Mouse (Mus musculus) hematopoietic stem cell, adult 5-6 weeks (primary cell): ENCODE results near the gene Caap1. TPM values are rescaled to one million over a fixed set of nuclear protein-coding genes. Genes with fewer than 3 reads are reported as not detected.
A peak's percentile ranks its signal among the peaks of the same experiment; 100 is the strongest.

Experiments used
- ATAC-seq, 2 experiments: fragments of 125-278 bp in 1 of 2; replicated peaks in 1 of 2; 2 replicates each; pipeline ENCODE4 v1.8.0; 2016 to 2017; ENCODE audit warnings: inconsistent platforms in 2 of 2, mild to moderate bottlenecking in 2 of 2, moderate number of reproducible peaks in 2 of 2, low read depth in 1 of 2, moderate TSS enrichment in 1 of 2; ENCODE audit not compliant: low FRiP score in 2 of 2, poor library complexity in 2 of 2, severe bottlenecking in 2 of 2, insufficient read depth in 1 of 2, low TSS enrichment in 1 of 2
- total RNA-seq: library from RNA; stranded (forward); fragments of 172-1452, 232-1000 nt; gene quantifications from 2 replicates; pipeline ENCODE4 v1.2.3, GENCODE M21; 2017

Gene Caap1
- total RNA-seq, 1 experiment from 2014 or later, result 22.0 TPM

DNA sequence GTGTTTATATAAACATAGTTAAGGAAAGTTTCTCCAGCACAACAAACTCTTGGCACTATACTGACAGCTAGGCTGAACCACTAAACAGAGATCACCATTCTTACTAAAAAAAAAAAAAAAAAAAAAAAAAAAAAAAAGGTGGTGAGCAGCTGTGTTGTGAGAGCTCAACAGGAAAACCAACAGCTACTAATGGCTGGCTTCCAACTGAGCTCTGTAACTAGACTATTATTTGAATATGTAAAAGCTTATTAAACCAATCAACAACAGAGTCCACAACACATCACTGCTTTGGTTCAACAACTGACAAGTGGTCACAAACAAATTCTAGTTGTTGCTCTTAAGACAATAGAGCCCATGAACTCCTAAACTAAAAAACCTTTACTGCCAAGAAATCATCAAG lies 23.4 kb downstream of the Caap1 start:
- peak in 1 of 2 experiments; percentile 22; a peak in 2 of 4 replicates for ATAC-seq

DNA sequence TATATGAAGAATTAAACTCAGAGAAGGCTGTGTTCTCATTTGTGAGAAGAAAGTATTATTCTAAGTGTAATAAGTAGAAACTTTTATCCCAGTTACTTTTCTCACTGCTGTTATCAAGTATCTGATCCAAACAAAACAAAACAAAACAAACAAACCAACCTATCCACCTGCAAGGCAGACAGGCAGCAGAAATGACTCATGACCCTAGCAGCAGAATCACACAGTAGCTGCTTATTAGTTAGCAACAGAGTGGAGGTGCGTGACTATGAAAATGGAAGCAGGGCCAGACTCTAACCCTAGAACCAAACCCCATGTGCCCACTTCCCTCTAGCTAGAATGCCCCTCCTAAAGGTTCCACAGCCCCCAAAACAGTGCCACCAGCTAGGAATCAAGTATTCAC lies 27.1 kb downstream of the Caap1 start:
- no peak for ATAC-seq

- ATAC-seq, result no peak; a peak in 1 of 4 replicates
Observed at GRCm38 (mm10) chr4:94523321-94523720, 33.3 kb downstream of the Caap1 start.

DNA sequence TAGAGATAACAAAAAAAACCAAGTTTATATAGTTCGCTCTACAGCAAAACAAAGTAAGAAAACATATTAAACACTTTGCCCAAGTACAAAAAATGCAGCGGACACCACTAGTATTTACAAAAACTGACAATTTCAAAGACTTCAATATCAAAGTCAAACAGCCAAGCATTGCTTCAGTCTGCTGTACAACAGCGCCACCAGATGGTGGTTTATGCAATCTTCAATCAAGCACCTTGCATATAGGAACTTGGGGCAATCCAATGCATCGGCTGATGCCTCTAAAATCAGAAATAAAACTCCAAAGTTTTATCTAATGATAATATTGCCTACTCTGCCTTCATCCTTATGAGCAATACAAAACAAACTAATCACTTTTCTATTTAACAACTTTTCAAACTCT lies 39.0 kb downstream of the Caap1 start:
- ATAC-seq, result peak; percentile 75 to 80

- peak in 1 of 2 experiments; percentile 32; a peak in 1 of 4 replicates for ATAC-seq
Observed at GRCm38 (mm10) chr4:94515366-94515765, 41.2 kb downstream of the Caap1 start.

DNA sequence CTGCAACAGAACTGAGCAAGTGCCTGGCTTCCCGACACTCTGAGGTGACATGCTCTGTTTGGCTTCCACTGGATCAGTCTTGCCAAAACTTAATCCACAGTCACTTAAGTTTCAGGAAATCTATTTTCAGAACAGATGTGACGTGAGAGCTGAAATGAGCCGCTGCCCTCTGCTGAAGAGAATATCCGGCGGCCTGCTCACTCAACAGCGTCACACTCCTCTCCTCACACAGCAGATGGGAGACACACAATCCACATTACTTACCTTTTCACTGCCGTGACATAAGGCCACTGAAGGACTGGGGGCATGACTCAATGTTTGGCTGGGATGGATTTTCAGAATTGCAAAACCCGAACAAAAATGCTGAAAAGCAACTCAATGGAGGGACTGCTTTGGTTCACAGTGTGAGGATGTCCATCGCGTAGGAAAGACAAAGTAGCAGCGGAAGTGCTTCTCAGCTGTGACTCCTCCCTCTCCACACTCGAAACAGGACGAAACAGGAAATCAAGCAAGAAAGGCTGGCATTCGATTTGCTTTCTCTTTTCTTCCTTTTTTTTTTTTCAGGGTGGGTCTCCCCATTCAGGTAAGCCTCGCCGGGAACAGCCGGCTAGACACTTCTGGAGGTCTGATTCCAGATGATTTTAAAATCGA lies 79.7 kb downstream of the Caap1 start:
- ATAC-seq, result peak in 1 of 2 experiments; percentile 32; a peak in 1 of 4 replicates

GRCm38 (mm10) chr4:94473286-94473685 lies 83.3 kb downstream of the Caap1 start:
- ATAC-seq, result no peak

GRCm38 (mm10) chr4:94459424-94459823 lies 97.2 kb downstream of the Caap1 start:
- no peak for ATAC-seq

- no peak for ATAC-seq
Observed at GRCm38 (mm10) chr4:94454857-94455256, 101.7 kb downstream of the Caap1 start.

Other genes with a start within 250 kb of the Caap1 start
- gene Gm10306, start 250 bp downstream of the Caap1 start, total RNA-seq, result not detected in 2 replicates
- 97.0 and 111 TPM in 2 replicates for gene Plaa, start 46.4 kb upstream of the Caap1 start, total RNA-seq
- gene Ift74, start 57.7 kb upstream of the Caap1 start, total RNA-seq, result 35.6 and 35.8 TPM in 2 replicates
- gene Lrrc19, start 93.3 kb upstream of the Caap1 start, total RNA-seq, result not detected in 2 replicates
- 7.9 and 13.0 TPM in 2 replicates for gene Tek, start 182.5 kb upstream of the Caap1 start, total RNA-seq